Mouse (Mus musculus) limb, embryonic 14.5 days (tissue): ENCODE measurements around the gene Fbxl16. TPM values are rescaled to one million over a fixed set of nuclear protein-coding genes. Genes with fewer than 3 reads are reported as not detected.
"Not testable (repeated sequence)": the region's sequence is repeated elsewhere in the genome, so short reads cannot be mapped to it uniquely, and the experiment has no call there.

ENCODE experiments used
- ATAC-seq: fragments of 200-750 bp; cut with Nextera tagmentation; 2 replicates; pipeline ENCODE4 v1.8.0; 2017; ENCODE audit warnings: low read depth, moderate number of reproducible peaks, moderate TSS enrichment; ENCODE audit not compliant: low FRiP score
- DNase-seq: peaks from one replicate; pipeline ENCODE4 v3.0.0-alpha.2; 2015; ENCODE audit warnings: low spot score
- H3K27ac ChIP-seq: fragments of 300-500 bp; sonication (generic); replicated peaks from 2 replicates; pipeline ENCODE4 v1.5.1; 2014; ENCODE audit warnings: low read depth, mild to moderate bottlenecking, low read length, moderate library complexity, mixed read lengths
- H3K27me3 ChIP-seq: fragments of 300-500 bp; sonication (generic); 2 replicates; pipeline ENCODE4 v1.6.1; 2014; ENCODE audit warnings: low read length, mixed read lengths; ENCODE audit not compliant: control insufficient read depth, insufficient read depth
- H3K36me3 ChIP-seq: fragments of 300-500 bp; sonication (generic); 2 replicates; pipeline ENCODE4 v1.6.1; 2014; ENCODE audit warnings: mild to moderate bottlenecking, low read length, moderate library complexity, mixed read lengths; ENCODE audit not compliant: control insufficient read depth, insufficient read depth
- H3K4me1 ChIP-seq: fragments of 300-500 bp; sonication (generic); 2 replicates; pipeline ENCODE4 v1.6.1; 2014; ENCODE audit warnings: antibody characterized with exemption, low read length, mixed read lengths; ENCODE audit not compliant: control insufficient read depth, insufficient read depth
- H3K4me2 ChIP-seq: fragments of 300-500 bp; sonication (generic); replicated peaks from 2 replicates; pipeline ENCODE4 v1.6.1; 2014; ENCODE audit warnings: low read depth, mild to moderate bottlenecking, low read length, moderate library complexity; ENCODE audit not compliant: severe bottlenecking
- H3K4me3 ChIP-seq: fragments of 300-500 bp; sonication (generic); replicated peaks from 2 replicates; pipeline ENCODE4 v1.5.1; 2014; ENCODE audit warnings: low read length
- H3K9ac ChIP-seq: fragments of 300-500 bp; sonication (generic); 2 replicates; pipeline ENCODE4 v1.6.1; 2014; ENCODE audit warnings: mild to moderate bottlenecking, low read depth, low read length, moderate library complexity; ENCODE audit not compliant: severe bottlenecking
- H3K9me3 ChIP-seq: fragments of 300-500 bp; sonication (generic); 2 replicates; pipeline ENCODE4 v1.6.1; 2016; ENCODE audit warnings: low read length; ENCODE audit not compliant: control insufficient read depth
- POLR2A ChIP-seq: fragments of 200-500 bp; IDR thresholded peaks from 2 replicates; pipeline ENCODE4 v1.8.0; 2012; ENCODE audit warnings: inconsistent platforms, mild to moderate bottlenecking, moderate library complexity, borderline replicate concordance; ENCODE audit not compliant: insufficient read depth, insufficient read length; ENCODE audit errors: extremely low read depth
- WGBS: fragments of 180-500 bp; shearing (Covaris S2); extraction: QIAGEN DNeasy Blood & Tissue Kit; methylation state at CpG from one replicate; pipeline ENCODE4 v1.1.7; 2014; 5-methylcytosine and 5-hydroxymethylcytosine counted together
- polyA plus RNA-seq, 2 experiments: library from polyadenylated mRNA; depleted of rRNA in 1 of 2; stranded (reverse) in 1 of 2; unstranded in 1 of 2; fragments of >200 nt; fragmentation: Nextera tagmentation in 1 of 2; extraction: Ambion mirVana in 1 of 2; gene quantifications; 2 replicates each; pipeline versions ENCODE4 v1.2.1 to v1.2.3; 2012 to 2014

Gene Fbxl16
- polyA plus RNA-seq, 2 experiments: 2.0 to 6.5 TPM

DNA sequence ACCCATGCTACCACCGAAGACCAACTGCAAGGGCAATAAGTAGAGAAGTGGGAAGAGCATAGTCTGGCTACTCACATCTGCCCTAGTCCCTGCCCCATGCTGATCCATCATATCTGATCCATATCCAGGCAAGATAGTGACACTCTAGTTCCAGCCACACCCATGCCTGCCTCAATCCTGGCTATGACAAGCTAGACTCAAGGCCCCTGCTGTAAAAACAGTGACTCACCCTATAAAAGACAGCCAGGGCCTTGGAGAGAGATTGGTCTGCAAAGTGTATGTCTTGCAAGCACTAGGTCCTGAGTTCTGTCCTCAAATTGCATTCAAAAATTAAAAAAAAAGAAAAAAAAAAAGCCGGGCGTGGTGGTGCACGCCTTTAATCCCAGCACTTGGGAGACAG is 2.4 kb upstream of the Fbxl16 start:
- WGBS: 76% methylated on average over 4 of the region's 4 CpGs
- Histone ChIP-seq H3K27me3 (peaks cover 19% of the 10 kb centered on the region), H3K36me3 (no peaks in the 10 kb centered on the region), H3K4me3 (no peak overlapping the region), H3K9ac (no peak overlapping the region), H3K9me3 (no peaks in the 10 kb centered on the region), H3K27ac (no peak overlapping the region), H3K4me1 (peaks cover 6% of the 10 kb centered on the region), H3K4me2 (no peak overlapping the region)
- no peak for TF ChIP-seq POLR2A
- DNase-seq (no peak), ATAC-seq (no peak)

DNA sequence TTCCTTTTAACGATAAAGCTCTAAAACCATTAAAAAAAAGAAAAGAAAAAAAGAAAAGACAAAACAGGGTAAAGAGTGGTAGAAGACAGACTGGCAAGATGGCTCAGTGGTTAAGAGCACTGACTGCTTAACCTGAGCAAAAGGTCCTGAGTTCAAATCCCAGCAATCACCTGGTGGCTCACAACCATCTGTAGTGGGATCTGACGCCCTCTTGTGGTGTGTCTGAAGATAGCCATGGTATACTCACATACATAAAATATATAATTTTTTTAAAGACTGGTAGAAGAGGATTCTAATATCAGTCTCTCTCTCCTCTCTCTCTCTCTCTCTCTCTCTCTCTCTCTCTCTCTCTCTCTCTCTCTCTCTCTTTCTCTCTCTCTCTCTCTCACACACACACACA is 1.4 kb upstream of the Fbxl16 start:
- DNase-seq, H3K4me1 ChIP-seq, H3K9ac ChIP-seq, H3K4me3 ChIP-seq, H3K9me3 ChIP-seq, ATAC-seq, H3K27ac ChIP-seq, H3K4me2 ChIP-seq, H3K36me3 ChIP-seq: not testable (repeated sequence)
- H3K27me3 ChIP-seq: peaks cover 22% of the 10 kb centered on the region
- 40% methylated on average over 2 of the region's 2 CpGs for WGBS

DNA sequence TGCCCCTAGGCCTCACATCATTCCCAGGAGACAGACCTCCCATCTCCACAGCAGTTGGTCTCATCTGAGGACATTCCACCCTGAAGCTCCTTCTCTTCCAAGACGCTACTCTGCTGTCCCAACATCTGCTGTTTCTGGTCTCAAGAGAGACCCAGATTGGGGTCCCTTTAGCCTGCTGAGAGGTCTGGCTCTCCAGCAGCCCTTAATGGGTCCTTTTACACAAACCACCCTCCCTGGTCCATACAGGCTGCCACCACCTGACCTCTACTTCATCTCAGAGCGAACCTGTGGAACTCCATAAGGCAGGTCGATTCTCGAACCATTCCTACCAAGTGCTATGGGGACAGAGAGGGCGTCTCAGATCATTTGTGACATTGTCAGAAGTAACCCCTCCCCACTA is 857 bp upstream of the Fbxl16 start:
- H3K27ac ChIP-seq: no peak overlapping the region
- H3K27me3 ChIP-seq: peaks cover 27% of the 10 kb centered on the region
- H3K4me3 ChIP-seq: peak overlapping the region; percentile 66; the same call in 1 of the 2 replicates
- peaks cover 6% of the 10 kb centered on the region for H3K4me1 ChIP-seq
- no peaks in the 10 kb centered on the region for H3K9me3 ChIP-seq
- peak overlapping the region; percentile 96; the same call in 1 of the 2 replicates for H3K4me2 ChIP-seq
- no peaks in the 10 kb centered on the region for H3K36me3 ChIP-seq
- WGBS: 39% methylated on average over 5 of the region's 5 CpGs
- H3K9ac ChIP-seq: no peak overlapping the region
- no peak for TF ChIP-seq POLR2A
- DNase-seq (no peak), ATAC-seq (no peak)

DNA sequence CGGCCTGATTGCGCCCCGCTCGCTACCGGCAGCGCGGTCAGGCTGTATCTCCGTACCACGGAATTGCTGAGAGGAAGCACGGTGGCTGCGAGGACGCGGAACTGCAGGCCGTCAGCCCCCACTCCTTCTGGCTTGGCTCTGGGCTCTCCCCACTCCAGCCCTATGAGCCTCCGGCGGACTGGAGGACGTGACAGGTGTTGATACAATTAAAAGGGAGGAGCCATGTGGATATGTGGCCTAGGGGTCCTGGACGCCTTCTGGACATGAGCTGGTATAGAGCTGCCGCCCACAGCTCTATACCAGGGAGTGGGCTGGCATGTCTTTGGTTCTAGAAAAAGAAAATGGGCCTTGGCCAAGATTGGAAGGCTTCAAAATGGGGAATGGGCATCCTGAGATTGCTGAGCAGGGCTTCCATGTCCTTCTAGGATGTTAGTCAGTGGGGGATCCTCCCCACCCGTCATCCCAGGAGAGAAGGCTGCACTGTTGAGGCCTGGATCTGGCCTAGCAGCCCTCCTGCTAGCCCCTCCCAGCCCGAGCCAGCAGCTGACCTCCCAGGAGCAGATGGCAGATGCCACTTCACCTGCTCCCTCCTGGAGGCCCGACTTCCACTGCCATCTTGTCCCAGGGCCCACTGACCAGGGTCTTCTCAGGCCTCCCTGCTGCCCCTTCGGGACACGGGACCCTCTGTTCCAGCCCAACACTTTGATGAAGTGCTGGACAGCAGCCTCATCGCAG is 888 bp downstream of the Fbxl16 start:
- Histone ChIP-seq H3K9ac (peak overlapping the region; percentile 63), H3K36me3 (no peaks in the 10 kb centered on the region), H3K4me2 (peak overlapping the region; percentile 96), H3K4me3 (peak overlapping the region; percentile 66), H3K27me3 (peaks cover 30% of the 10 kb centered on the region), H3K27ac (no peak overlapping the region), H3K9me3 (no peaks in the 10 kb centered on the region), H3K4me1 (peaks cover 9% of the 10 kb centered on the region)
- DNase-seq: no peak
- WGBS: 9% methylated on average over 25 of the region's 25 CpGs
- TF ChIP-seq POLR2A: no peak
- ATAC-seq: no peak

DNA sequence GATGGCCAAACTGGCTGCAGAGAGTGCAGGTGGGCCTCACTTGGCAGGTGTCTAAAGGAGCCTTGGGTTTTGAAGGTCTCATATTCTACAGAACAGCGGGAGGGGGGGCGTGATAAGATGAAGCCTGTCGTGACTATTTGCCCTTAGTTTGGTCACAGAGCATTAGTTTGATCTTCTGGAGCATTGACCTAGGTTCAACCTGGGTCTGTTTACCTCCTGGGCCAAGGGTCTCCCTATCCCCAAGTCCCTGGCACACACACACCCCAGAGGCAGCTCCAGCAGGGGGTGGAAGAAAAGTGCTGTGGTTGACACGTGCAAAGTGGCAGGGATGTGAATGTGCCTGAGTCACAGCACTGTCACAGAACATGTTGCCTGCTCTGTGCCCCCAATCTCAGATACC is 2.0 kb downstream of the Fbxl16 start:
- H3K27ac ChIP-seq: no peak overlapping the region
- H3K4me2 ChIP-seq: no peak overlapping the region
- 66% methylated on average over 4 of the region's 4 CpGs for WGBS
- no peak overlapping the region for H3K4me3 ChIP-seq
- H3K27me3 ChIP-seq: peaks cover 30% of the 10 kb centered on the region
- ATAC-seq (no peak), DNase-seq (no peak)
- peaks cover 9% of the 10 kb centered on the region for H3K4me1 ChIP-seq
- no peak overlapping the region for H3K9ac ChIP-seq
- no peaks in the 10 kb centered on the region for H3K36me3 ChIP-seq
- no peaks in the 10 kb centered on the region for H3K9me3 ChIP-seq
- TF ChIP-seq POLR2A: no peak

DNA sequence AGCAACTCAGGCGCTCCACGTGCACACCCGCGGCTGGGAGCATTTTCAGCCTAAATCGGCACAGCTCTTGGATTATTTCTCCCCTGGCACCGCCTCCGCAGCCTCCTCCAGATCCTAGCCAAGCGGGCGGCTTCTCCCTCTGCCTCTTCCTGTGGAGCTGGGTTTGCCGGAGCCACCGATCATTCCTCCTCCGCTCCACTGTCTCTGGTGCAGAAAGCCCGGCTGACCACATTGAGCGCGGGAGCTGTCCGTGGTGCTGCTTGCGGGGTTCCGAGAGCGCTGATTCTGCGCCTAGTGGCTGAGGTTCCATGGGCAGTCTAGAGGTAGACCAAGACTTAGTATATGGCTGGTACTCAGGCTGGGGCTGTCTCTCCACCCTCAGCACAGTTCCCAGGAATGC is 4.6 kb downstream of the Fbxl16 start:
- Histone ChIP-seq H3K4me1 (peaks cover 9% of the 10 kb centered on the region), H3K36me3 (no peaks in the 10 kb centered on the region), H3K9ac (no peak overlapping the region), H3K4me3 (no peak overlapping the region), H3K27ac (no peak overlapping the region), H3K4me2 (no peak overlapping the region), H3K9me3 (no peaks in the 10 kb centered on the region), H3K27me3 (peaks cover 38% of the 10 kb centered on the region)
- TF ChIP-seq POLR2A: no peak
- 1% methylated on average over 16 of the region's 20 CpGs for WGBS
- DNase-seq (peak; percentile 88), ATAC-seq (peak; percentile 50; the same call in 1 of the 2 replicates)
